Mouse (Mus musculus): ENCODE data around the gene Zbtb9. TPM values are rescaled to one million over a fixed set of nuclear protein-coding genes. Genes with fewer than 3 reads are reported as not detected.
A peak's percentile ranks its signal among the peaks of the same experiment; 100 is the strongest.

Zbtb9 gene
- total RNA-seq, 2 experiments from 2014 or later: 14.9 to 16.7 TPM

DNA sequence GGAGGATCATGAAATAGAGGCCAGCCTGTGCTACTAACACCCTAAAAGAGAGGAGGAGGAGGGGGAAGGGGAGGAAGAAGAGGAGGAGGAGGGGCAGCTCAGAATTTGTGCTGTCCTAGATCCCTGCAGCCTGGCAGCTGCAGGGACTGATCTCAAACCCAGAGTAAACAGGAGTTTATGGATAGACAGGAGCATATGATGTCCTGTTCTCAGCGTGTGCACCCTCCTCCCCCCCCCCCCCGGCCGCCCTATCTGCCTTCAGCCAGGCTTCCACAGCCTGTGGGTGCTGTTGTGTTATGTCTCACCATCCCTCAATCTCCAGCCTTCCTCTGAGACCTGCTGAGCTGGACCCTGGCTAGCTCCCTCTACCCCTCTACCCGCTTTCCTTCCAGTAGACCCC lies 55.9 kb downstream of the Zbtb9 start, which contains the start of gene Bak1:
Gene Bak1, minus strand, starts transcription at position 101 of the 400 bp plus-strand sequence.
- DNase-seq (ENCODE audit: low spot score in 2 of 2): no peak
- intact Hi-C loops (cut with DNase I): loop anchor here (5.0 kb wide), 1 partner anchor 57 kb away; the partner anchor contains the start of gene Zbtb9

DNA sequence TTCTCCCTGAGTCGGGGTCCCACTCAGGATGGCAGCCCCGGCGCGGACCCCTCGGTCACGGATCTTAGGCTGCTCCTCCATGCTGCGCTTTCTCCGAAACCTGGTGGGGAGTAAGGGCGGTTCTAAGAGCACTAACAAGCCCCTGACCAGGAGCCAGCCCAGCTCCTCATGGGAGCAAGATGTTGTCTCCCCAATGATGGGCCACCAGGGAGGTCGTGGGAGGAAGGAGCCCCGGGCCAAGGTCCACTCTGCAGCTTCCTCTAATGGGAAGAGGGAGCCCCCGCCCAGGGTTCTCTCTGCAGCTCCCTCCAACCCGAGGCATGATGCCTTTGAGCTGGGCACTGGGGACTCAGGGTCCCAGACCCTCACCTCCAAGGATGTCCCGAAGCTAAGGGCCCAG lies 56.5 kb downstream of the Zbtb9 start:
- intact Hi-C loops (cut with DNase I): loop anchor here (5.0 kb wide), 1 partner anchor 57 kb away; the partner anchor contains the start of gene Zbtb9
- no peak for DNase-seq (ENCODE audit: low spot score in 2 of 2)

DNA sequence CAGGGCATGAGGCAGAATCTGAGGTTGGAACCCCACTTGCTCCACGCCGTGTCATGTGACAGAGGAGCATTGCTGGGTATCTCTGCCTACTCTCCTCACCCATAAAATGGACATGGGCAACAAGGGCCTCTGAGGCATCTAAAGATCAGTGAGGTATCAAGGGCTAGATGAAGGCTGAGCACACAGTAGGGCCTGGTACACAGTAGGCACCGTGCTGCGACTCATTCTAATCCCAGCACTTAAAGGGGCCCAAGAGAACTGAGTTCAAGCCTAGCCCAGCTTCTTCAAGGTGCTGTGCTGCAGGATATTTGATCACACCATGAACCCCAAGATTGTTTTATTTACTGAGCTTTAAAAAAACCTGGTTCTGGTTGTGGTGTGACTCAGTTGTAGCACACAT lies 57.9 kb downstream of the Zbtb9 start:
- intact Hi-C loops (cut with DNase I): loop anchor here (5.0 kb wide), 2 partner anchors 101 to 491 kb away; partner anchors contain the start of genes Grm4 and Uqcc2

DNA sequence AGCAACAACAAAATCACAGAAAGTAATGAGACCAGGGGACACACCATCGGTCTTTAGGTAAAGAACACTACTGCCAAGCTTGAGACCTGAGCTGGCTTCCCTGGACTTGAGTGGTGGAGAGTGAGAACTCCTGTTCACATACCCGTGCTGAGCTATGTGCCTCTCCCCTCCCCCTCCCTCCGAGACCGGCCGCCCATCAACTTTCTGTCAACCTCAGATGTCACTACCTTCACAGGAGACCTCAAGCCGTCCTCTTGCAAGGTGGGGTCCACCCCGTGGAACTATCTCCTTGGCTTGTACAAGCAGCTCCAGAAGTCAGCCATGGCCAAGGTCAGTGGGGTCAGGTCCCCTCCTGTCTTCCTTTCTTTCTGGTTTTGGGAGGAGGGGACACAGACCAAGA lies 59.4 kb downstream of the Zbtb9 start:
- intact Hi-C loops (cut with DNase I): loop anchor here (5.0 kb wide), 2 partner anchors 100 to 490 kb away; partner anchors contain the start of genes Grm4 and Uqcc2
- DNase-seq (ENCODE audit: low spot score in 2 of 2): no peak

More for the DNA sequence above, 57.9 kb downstream of the Zbtb9 start:
- no peak for DNase-seq (ENCODE audit: low spot score in 2 of 2)

DNA sequence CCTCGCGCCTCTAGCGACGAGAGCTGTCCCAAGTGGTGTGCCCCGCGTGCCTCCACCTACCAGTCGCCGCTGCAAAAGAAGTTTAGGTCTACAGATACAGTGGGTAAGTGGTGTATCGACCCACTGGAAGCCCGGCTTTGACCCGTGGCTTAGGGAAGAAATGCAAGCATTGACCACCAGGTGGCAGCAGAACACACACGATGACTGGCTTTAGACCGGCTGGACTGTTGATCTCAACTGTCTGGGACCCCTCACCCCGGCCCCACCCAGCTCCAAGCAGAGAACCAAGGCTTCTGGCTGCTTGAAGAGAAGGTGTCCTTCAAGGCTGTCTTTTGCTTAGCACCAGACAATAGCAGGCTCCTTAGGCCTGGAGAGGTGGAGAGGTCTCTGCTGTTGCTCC lies 59.9 kb downstream of the Zbtb9 start:
- DNase-seq (ENCODE audit: low spot score in 2 of 2): peak in 1 of 2 experiments; percentile 70
- intact Hi-C loops (cut with DNase I): loop anchor here (5.0 kb wide), 2 partner anchors 99 to 489 kb away; partner anchors contain the start of genes Grm4 and Uqcc2

DNA sequence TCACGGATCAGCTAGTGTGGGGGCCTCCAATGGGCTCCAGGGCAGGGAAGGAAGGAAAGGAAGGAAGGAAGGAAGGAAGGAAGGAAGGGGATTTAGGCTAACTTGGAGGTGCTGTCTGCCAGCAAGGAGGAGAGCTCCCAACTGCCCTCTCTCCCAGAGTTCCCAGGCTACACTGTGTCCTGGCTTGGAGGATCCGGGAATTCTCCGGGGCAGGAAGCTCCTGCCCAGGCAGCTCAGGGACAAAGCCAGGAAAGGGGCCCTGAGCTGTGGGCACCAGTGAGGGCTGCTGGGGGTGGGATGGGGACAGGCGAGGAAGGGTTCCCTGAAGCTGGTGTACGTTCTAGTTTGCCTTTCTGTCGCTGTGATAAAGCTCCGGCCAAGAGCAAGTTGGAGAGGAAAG lies 63.5 kb downstream of the Zbtb9 start:
- intact Hi-C loops (cut with DNase I): no loop called here
- DNase-seq (ENCODE audit: low spot score in 2 of 2): no peak

DNA sequence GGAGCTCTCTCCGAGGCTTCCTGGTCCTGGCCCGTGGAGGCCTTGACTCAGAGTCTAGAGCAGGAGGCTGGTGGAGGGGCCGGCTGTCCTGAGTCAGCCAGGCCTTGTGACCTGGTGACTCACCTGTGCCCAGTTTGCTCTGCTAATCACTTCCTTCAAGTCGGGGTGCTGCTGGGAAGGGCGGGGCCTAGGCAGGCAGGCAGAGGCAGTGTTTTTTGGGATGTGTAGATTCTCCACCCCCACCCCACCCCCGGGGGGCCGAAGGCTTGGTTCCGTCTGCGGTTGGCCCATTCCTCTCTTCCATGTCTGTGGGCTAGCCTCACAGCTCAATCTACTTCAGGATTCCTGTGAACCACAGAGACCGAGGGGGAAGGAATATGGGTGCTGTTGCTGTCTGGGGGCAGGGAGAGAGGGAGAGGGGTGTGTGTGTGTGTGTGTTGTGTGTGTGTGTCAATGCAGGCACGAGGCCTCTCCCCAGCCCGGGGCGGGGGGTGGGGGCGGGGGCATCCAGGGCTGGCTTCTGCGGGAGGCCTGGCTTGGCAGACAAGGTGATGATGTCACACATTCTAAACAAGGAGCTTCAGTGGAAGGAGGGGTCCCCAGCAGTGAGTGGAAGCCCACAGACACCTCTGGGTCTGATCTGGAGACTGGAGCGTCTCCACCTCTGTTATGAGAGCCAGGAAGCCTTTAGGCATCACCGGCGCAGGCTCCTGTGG lies 65.5 kb downstream of the Zbtb9 start:
- DNase-seq (ENCODE audit: low spot score in 2 of 2): no peak
- intact Hi-C loops (cut with DNase I): no loop called here

DNA sequence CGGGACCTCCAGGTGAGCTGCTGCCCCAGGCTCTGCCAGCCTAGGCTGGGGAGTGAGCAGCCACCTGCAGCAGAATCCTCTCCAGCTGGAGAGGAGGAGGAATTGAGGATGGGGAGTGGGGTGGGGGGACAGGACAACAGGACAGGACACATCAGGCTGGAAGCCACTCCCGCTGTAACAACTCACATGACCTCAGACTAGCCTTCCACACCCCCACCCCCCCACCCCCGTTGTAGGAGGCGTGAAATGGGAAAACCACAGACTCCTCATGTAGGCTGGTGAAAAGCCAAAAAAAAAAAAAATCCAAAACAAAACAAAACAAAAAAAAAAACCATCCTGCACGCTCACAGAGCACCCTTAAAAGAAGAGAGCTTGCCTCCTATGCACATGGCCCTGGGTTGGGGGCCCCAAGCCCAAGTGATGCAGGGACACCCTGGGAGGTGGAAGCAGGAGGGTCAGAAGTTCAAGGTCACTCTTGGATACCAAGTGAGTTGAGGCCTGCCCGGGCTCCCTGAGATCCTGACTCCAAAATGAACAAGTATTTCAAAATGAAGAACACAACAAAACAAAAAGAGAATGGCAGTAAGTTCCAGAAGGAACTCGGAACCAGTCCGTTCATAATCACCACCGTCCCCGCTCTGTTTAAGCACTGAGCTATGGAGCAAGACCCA lies 66.6 kb downstream of the Zbtb9 start:
- DNase-seq (ENCODE audit: low spot score in 2 of 2): no peak
- intact Hi-C loops (cut with DNase I): no loop called here

DNA sequence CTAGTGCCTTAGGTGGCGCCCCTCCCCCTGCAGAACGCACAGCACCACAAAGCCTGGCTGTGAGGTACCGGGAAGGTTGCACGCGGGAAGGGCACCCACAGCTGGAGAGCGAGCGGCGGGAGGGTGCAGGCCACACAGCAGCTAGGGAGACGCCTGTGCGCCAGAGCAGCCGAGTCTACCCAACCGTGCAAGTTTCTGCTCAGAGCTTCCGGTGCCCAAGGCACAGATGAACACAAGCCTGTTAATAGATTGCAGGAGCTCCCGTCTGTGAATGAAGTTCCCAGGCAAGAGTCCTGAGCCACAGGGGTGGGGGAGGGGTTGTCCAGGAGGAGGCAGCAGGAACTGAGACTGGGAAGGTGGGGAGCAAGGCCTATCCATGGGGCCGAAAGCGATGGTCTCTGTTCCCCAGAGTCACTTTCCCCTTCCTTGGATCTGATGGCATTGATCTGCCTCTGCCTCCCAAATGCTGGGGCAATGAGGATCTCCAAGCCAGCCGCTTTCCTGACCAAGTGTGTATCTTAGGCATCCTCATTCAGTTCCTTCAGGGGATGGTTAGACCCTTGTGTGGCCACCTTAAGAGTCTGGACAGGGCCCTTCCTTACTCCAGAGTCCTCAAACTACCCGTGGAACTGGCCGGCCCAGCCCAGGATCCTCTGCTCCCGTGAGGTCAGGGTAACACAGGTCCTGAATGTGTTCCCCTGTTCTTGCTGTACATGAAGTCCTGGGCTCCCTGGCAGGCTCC lies 67.5 kb downstream of the Zbtb9 start:
- intact Hi-C loops (cut with DNase I): no loop called here
- DNase-seq (ENCODE audit: low spot score in 2 of 2): no peak

DNA sequence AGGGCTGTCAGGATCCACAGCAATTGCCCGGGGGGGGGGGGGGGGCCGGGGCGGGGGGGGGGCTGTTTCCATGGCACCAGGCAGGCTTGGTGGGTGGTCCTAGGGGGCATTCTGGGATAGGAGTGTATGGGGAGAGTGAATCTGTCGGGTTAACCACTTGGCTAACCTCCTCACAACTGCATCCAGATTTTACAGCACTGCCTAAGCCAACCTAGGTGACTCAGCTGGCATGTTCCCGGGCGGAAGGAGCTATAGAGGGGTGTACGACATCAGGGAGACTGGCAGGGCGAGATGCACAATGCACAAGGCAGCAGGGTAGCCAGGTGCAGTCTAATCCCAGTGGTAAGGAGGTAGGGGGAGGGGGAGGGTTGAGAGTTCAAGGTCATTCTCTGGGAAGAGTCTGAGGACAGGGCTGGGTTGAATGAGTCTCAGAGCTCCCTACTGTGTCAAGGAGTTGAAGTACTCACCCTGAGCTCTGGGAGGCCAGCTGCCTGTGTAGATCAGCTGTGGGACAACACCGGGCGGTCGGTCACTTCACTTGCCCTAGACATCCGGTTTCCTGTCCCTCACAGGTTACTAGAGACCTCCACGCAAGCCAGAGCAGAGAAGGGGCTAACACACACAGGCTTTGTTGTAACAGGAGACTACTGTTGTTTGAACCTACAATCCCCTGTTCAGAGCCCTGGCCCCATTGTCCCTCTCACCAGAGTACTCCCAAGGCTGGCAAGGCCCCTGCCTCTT lies 68.2 kb downstream of the Zbtb9 start:
- DNase-seq (ENCODE audit: low spot score in 2 of 2): no peak
- intact Hi-C loops (cut with DNase I): no loop called here

DNA sequence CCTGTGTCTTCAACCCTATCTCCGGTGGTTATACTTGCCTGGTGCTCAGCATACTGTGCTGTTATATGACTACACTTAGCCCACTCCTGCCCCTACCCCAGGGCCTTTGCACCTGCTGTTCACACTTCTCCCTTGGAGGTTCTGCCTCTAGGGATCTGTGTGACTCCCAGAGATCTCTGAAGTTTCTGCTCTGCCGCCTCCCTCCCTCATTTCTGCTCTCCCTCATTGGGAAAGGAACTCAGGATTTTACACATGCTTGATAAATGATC lies 68.8 kb downstream of the Zbtb9 start:
- intact Hi-C loops (cut with DNase I): no loop called here
- DNase-seq (ENCODE audit: low spot score in 2 of 2): no peak

DNA sequence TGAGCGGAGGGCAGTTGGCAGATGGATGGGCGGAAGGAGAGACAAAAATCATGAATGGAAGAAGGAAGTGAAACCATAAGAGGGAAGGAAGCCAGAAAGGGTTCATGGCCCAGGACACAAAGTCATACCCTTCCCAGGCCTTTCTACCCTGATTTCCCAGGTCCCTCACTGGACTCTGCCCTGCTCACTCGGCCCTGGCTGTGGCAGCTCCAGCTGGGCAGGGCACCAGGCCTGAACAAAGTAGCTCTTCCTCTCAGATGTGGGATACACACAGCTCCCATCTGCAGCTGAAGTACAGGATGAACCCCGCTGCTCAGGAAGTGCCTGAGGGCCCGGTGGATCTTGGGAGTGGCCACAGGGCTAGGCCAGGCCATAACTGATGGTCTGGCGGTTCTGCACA lies 69.9 kb downstream of the Zbtb9 start:
- intact Hi-C loops (cut with DNase I): no loop called here
- DNase-seq (ENCODE audit: low spot score in 2 of 2): no peak

DNA sequence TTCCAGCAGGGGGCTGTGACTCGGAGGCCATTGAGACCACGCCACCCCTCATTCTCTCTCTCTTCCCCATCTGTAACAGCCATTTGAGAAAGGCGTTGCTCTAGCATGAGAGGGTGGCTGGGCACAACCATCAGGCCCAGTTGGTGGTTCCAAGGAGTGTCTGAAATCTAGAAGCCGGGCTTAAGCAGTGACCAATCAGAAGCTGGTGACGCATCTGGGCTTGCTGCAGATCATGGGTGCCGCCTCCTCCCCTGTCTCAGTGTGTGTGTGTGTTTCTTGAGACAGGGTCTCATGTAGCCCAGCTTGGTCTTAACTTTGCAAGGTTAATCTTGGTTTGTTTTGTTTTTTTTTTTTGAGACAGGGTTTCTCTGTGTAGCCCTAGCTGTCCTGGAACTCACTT lies 72.2 kb downstream of the Zbtb9 start:
- intact Hi-C loops (cut with DNase I): no loop called here
- DNase-seq (ENCODE audit: low spot score in 2 of 2): no peak

DNA sequence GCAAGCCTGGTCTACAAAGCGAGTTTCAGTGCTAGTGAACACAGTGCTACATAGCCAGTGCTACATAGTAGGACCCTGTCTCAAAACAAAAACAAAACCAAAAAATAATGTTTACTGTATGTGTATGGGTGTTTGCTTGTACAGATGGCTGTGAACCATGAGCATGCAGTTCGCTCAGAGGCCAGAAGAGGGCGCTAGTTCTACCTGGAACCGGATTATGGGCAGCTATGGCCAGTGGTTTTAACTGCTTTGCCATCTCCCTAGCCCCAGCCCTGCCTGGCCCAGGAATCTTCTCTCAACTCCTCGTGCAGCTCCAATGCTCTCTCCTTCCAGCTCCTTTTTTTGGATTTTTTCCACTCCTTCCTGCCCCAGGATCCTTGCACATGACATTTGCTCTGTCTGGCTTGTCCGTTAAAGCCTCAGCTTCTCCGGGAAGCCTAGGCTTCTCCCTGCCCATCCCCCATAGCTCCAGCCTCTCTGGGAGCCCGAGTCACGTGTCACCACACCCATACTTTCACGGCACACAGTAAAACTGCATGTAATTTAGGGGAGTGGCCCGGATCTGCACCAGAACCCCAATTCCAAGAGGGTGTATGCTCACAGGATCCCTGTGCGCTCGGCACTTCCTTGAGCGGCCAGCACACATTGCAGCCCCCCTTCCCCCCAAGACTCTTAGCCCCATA lies 74.9 kb downstream of the Zbtb9 start:
- DNase-seq (ENCODE audit: low spot score in 2 of 2): no peak
- intact Hi-C loops (cut with DNase I): no loop called here

DNA sequence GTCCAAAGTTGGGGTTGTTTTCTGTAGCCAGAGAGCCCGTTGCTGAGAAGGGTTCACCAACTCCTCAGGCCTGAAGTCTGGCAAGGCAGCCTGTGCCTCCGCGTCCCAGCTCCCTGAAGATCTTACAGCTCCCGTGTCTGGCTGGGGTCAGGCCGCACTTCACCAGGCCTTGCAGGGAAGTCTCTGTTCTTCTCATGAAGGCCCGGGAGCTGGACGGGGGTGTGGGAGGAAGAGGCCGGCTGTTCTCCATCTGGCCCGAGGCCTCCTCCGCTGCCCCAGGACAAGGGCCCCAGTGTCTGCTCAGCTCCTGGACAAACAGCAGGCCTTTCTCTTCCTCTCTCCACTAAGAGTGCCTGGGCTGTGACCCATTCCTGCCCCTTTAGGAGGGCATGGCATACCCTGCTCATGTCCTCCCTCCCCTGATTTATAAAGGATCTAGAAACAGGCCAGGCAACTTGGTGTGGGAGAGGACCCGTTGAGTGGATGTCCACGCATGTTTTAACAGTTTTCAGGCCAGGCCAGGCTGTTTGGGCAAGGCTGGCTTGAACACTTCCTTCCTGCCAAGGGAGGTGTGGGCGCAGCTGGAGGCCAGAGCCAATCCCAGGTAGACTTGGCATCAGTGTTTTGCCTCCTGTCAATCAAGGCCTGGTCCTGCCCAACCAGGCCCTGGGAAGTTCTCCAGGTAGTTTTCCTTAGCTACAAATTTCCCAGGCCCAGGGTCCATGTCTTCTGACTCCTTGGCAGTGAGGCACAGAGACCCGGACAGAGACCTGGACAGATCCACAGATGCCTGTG lies 75.7 kb downstream of the Zbtb9 start:
- intact Hi-C loops (cut with DNase I): no loop called here
- no peak for DNase-seq (ENCODE audit: low spot score in 2 of 2)

DNA sequence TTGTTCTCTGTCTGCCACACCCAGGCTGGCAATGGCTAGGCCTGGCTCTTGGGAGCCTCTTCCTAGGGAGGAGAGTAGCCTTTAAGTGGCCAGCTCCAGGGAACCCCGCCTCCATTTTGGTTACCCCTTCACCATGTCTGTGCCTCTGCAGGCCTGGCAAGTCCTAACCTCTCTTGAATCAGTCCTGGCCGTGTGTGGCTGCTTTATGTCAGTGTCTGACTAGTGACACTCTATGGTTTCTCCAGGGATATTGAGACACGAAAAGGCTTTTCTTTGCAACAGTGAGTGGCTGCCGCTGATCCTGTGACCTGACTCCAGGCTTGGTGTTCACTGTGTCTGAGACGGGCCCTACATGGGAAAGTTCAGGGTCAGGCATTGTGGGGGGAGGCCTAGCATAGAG lies 77.9 kb downstream of the Zbtb9 start:
- intact Hi-C loops (cut with DNase I): loop anchor here (5.0 kb wide), 1 partner anchor 36 kb away; no protein-coding TSS in a partner anchor
- no peak for DNase-seq (ENCODE audit: low spot score in 2 of 2)

DNA sequence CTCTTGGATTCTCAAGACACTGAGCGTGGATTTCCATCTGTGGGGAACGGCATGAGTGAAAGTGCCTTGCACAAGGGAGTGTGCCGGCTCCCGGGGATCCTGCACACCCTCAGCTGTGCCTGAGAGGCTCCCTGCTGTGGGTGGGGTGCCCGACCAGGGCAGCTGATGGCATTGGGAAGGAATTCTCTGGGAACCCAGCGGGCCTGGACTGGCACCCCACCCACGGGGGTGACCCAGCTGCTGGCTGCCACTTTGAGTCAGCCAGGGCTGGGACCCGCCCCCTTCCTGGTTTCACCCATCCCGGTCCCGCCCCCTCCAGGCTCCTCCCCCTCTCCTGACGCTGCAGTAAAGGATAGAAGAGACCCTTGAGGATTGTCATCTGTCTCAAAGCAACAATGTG lies 78.5 kb downstream of the Zbtb9 start:
- intact Hi-C loops (cut with DNase I): loop anchor here (5.0 kb wide), 1 partner anchor 36 kb away; no protein-coding TSS in a partner anchor
- DNase-seq (ENCODE audit: low spot score in 2 of 2): no peak

DNA sequence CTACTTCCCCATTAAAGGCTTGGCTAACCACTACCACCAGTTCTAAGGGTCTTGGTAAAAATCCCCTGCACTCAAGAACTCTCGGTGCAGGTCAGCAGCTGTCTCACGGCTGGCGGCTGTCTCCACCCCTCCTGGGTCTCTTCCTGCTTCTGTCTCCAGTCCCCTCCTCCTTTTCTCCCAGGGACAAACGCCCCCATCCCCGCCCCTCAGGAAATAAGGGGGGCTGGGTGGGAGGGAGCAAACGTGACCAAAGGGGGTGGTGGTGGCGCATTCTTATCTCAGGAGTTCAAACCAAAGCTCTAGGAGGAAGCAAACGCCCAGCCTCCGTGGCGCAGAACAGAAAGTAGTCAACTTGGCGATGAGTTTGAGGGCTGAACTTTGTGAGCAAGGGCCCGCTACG lies 83.2 kb downstream of the Zbtb9 start:
- intact Hi-C loops (cut with DNase I): no loop called here
- no peak for DNase-seq (ENCODE audit: low spot score in 2 of 2)
